ENCODE assay signal across 8 mouse cellular contexts in genomic region chr19:6084478-6085248, GRCm38 (mm10). TPM values are rescaled to one million over a fixed set of nuclear protein-coding genes. Genes with fewer than 3 reads are reported as not detected.
A peak's percentile ranks its signal among the peaks of the same experiment; 100 is the strongest.
DNase-seq lines count a peak whose midpoint lies in the region; ATAC-seq lines count a peak whose summit lies in the region.

Zfpl1 (minus strand) TSS chr19:6084956.
Cdca5 (plus strand) TSS chr19:6084983.

- WGBS in forebrain, embryonic 10.5 days = under 1% methylated on average over 58 of the region's 58 CpGs
- WGBS in heart, embryonic 16.5 days = under 1% methylated on average over 58 of the region's 58 CpGs
- under 1% methylated on average over 58 of the region's 58 CpGs for whole genome bisulfite sequencing in liver, embryonic 15.5 days (ENCODE audit: insufficient replicate concordance)
- WGBS in neural tube, embryonic 12.5 days = under 1% methylated on average over 58 of the region's 58 CpGs

- H3K4me2 ChIP-seq in heart, embryonic 16.5 days (ENCODE audit: low read depth, low read length) = peak within 1 kb of the TSS; percentile 91
- H3K4me2 ChIP-seq in liver, embryonic 15.5 days = peak within 1 kb of the TSS; percentile 85
- peak within 1 kb of the TSS; percentile 84 for H3K4me2 ChIP-seq in neural tube, embryonic 12.5 days (replicated peaks)

- peak within 1 kb of the TSS; percentile 89 for H3K4me3 ChIP-seq in forebrain, embryonic 10.5 days
- peak within 1 kb of the TSS; percentile 85 for H3K4me3 ChIP-seq in heart, embryonic 16.5 days (ENCODE audit: low read length)
- peak within 1 kb of the TSS; percentile 81 for H3K4me3 ChIP-seq in liver, embryonic 15.5 days (replicated peaks)
- H3K4me3 ChIP-seq in neural tube, embryonic 12.5 days = peak within 1 kb of the TSS; percentile 71

- peak within 1 kb of the TSS; percentile 91 for H3K27ac ChIP-seq in forebrain, embryonic 10.5 days
- peak within 1 kb of the TSS; percentile 52 for H3K27ac ChIP-seq in heart, embryonic 16.5 days (ENCODE audit: low read length)
- H3K27ac ChIP-seq in liver, embryonic 15.5 days (replicated peaks) = peak within 1 kb of the TSS; percentile 92
- H3K27ac ChIP-seq in neural tube, embryonic 12.5 days = no peak within 1 kb of the TSS

- H3K36me3 ChIP-seq in forebrain, embryonic 10.5 days (replicated peaks) = peaks cover 70% of the 10 kb centered on the region
- H3K36me3 ChIP-seq in heart, embryonic 16.5 days (ENCODE audit: control insufficient read depth, insufficient read depth) = peaks cover 17% of the 10 kb centered on the region
- H3K36me3 ChIP-seq in liver, embryonic 15.5 days (replicated peaks) = peaks cover 70% of the 10 kb centered on the region
- H3K36me3 ChIP-seq in neural tube, embryonic 12.5 days = peaks cover 41% of the 10 kb centered on the region

- peak; percentile 89 for ATAC-seq in heart, embryonic 16.5 days (replicated peaks; ENCODE audit: extremely low read depth, insufficient read depth, low FRiP score)
- ATAC-seq in liver, embryonic 15.5 days (ENCODE audit: insufficient read depth) = peak; percentile 87
- ATAC-seq in neural tube, embryonic 12.5 days (ENCODE audit: low FRiP score, low read depth) = peak; percentile 86

- DNase-seq in CD8-positive naive resting alpha-beta T cell, adult 2 months (ENCODE audit: low read depth in 2 of 2, low spot score in 2 of 2) = peak; percentile 94 to 95
- DNase-seq in c-Kit-positive CD71-negative TER-119-negative erythroid progenitor cells, embryonic 14.5 days (ENCODE audit: low read depth) = peak; percentile 97
- peak; percentile 98 for DNase-seq in forebrain, embryonic 10.5 days (ENCODE audit: extremely low spot score, low spot score)
- peak; percentile 98 for DNase-seq in kidney, postnatal 36 days
- peak; percentile 98 for DNase-seq in telencephalon, adult 2 months (ENCODE audit: low read depth, low spot score)

- H3K9me3 ChIP-seq in forebrain, embryonic 10.5 days = no peaks in the 10 kb centered on the region
- no peaks in the 10 kb centered on the region for H3K9me3 ChIP-seq in heart, embryonic 16.5 days (replicated peaks; ENCODE audit: control insufficient read depth, low read length)
- no peaks in the 10 kb centered on the region for H3K9me3 ChIP-seq in liver, embryonic 15.5 days (replicated peaks)
- no peaks in the 10 kb centered on the region for H3K9me3 ChIP-seq in neural tube, embryonic 12.5 days

- H3K9ac ChIP-seq in heart, embryonic 16.5 days (ENCODE audit: low read length) = peak within 1 kb of the TSS; percentile 80
- peak within 1 kb of the TSS; percentile 76 for H3K9ac ChIP-seq in liver, embryonic 15.5 days
- H3K9ac ChIP-seq in neural tube, embryonic 12.5 days = peak within 1 kb of the TSS; percentile 73

- peaks cover 23% of the 10 kb centered on the region for H3K4me1 ChIP-seq in forebrain, embryonic 10.5 days
- H3K4me1 ChIP-seq in heart, embryonic 16.5 days (ENCODE audit: control insufficient read depth, insufficient read depth, low read length) = peaks cover 14% of the 10 kb centered on the region
- H3K4me1 ChIP-seq in liver, embryonic 15.5 days (replicated peaks) = peaks cover 39% of the 10 kb centered on the region
- peaks cover 22% of the 10 kb centered on the region for H3K4me1 ChIP-seq in neural tube, embryonic 12.5 days

- no peaks in the 10 kb centered on the region for H3K27me3 ChIP-seq in forebrain, embryonic 10.5 days (ENCODE audit: poor library complexity, severe bottlenecking)
- H3K27me3 ChIP-seq in heart, embryonic 16.5 days (ENCODE audit: control insufficient read depth, insufficient read depth, low read length) = no peaks in the 10 kb centered on the region
- no peaks in the 10 kb centered on the region for H3K27me3 ChIP-seq in liver, embryonic 15.5 days
- no peaks in the 10 kb centered on the region for H3K27me3 ChIP-seq in neural tube, embryonic 12.5 days (replicated peaks)

RNA-seq across cellular contexts. Expression of gene Zfpl1, which starts in this region (rescaled TPM):
- 74.0 and 78.0 TPM in 2 replicates for polyA plus RNA-seq in forebrain, embryonic 10.5 days (2016; fragmentation: Nextera tagmentation; extraction: Ambion mirVana)
- polyA plus RNA-seq in heart, embryonic 16.5 days (2015; fragmentation: Nextera tagmentation; extraction: Ambion mirVana) = 46.1 and 48.1 TPM in 2 replicates
- 19.7 and 24.4 TPM in 2 replicates for polyA plus RNA-seq in liver, embryonic 15.5 days (2015; fragmentation: Nextera tagmentation; extraction: Ambion mirVana)
- polyA plus RNA-seq in neural tube, embryonic 12.5 days (2016; fragmentation: Nextera tagmentation; extraction: Ambion mirVana) = 72.4 and 75.0 TPM in 2 replicates

RNA-seq across cellular contexts. Expression of gene Cdca5, which starts in this region (rescaled TPM):
- 78.9 and 85.4 TPM in 2 replicates for polyA plus RNA-seq in forebrain, embryonic 10.5 days (2016; fragmentation: Nextera tagmentation; extraction: Ambion mirVana)
- 26.9 and 28.1 TPM in 2 replicates for polyA plus RNA-seq in heart, embryonic 16.5 days (2015; fragmentation: Nextera tagmentation; extraction: Ambion mirVana)
- 34.5 and 35.4 TPM in 2 replicates for polyA plus RNA-seq in liver, embryonic 15.5 days (2015; fragmentation: Nextera tagmentation; extraction: Ambion mirVana)
- polyA plus RNA-seq in neural tube, embryonic 12.5 days (2016; fragmentation: Nextera tagmentation; extraction: Ambion mirVana) = 27.1 and 28.4 TPM in 2 replicates
